Mouse (Mus musculus): ENCODE data around the gene Dip2b.

GRCm38 (mm10) chr15:100083882-100084281, 45.4 kb downstream of the Dip2b start:
- TF ChIP-seq USF1 (IDR thresholded peaks at IDR 0.05; ENCODE audit: low read depth) (no peak), POLR2A (IDR thresholded peaks at IDR 0.05; ENCODE audit: insufficient read length, low read depth) (no peak), E2F4 (IDR thresholded peaks at IDR 0.05; ENCODE audit: insufficient read depth) (no peak), TCF3 (IDR thresholded peaks at IDR 0.05; ENCODE audit: insufficient read length, low read depth) (no peak), MAX (IDR thresholded peaks at IDR 0.05; ENCODE audit: low read depth) (no peak)

Measured in myocyte (in vitro differentiated cells).